Mouse (Mus musculus) cerebellum, adult 11-12 months (tissue): ENCODE measurements at regions not wholly inside any gene's neighbourhood (a gene's known extent, or its start where the extent isn't known, plus 50 kb on each side); places are given as distances from the start of the nearest gene placed in this dataset.

ENCODE experiments used
- DNase-seq: peaks from one replicate; pipeline ENCODE4 v3.0.0; 2022

- DNase-seq, result no peak
These were observed 105.2 kb downstream of the 1810010D01Rik start for GRCm38 (mm10) chr7:145102692-145103091.

GRCm38 (mm10) chr7:145102216-145102615 is 105.7 kb downstream of the 1810010D01Rik start:
- DNase-seq, result no peak

GRCm38 (mm10) chr7:145098335-145098734 is 109.6 kb downstream of the 1810010D01Rik start:
- no peak for DNase-seq

- DNase-seq, result no peak
These were observed 113.8 kb downstream of the 1810010D01Rik start for GRCm38 (mm10) chr7:145094134-145094526.

GRCm38 (mm10) chr7:145093417-145094133 is 114.3 kb downstream of the 1810010D01Rik start:
- DNase-seq, result no peak

GRCm38 (mm10) chr7:145092392-145093176 is 115.3 kb downstream of the 1810010D01Rik start:
- DNase-seq, result no peak

GRCm38 (mm10) chr7:145090849-145091248 is 117.1 kb downstream of the 1810010D01Rik start:
- DNase-seq, result no peak

GRCm38 (mm10) chr7:145089315-145089721 is 118.6 kb downstream of the 1810010D01Rik start:
- DNase-seq, result no peak

- no peak for DNase-seq
These were observed 119.3 kb downstream of the 1810010D01Rik start for GRCm38 (mm10) chr7:145088655-145089054.

GRCm38 (mm10) chr7:145087790-145088189 is 120.1 kb downstream of the 1810010D01Rik start:
- no peak for DNase-seq

- no peak for DNase-seq
These were observed 124.8 kb downstream of the 1810010D01Rik start for GRCm38 (mm10) chr7:145082917-145083752.

- no peak for DNase-seq
These were observed 132.5 kb upstream of the Ccnd1 start for GRCm38 (mm10) chr7:145071996-145072790.

- no peak for DNase-seq
These were observed 131.8 kb upstream of the Ccnd1 start for GRCm38 (mm10) chr7:145071533-145071932.

GRCm38 (mm10) chr7:145067366-145067765 is 127.6 kb upstream of the Ccnd1 start:
- no peak for DNase-seq

- no peak for DNase-seq
These were observed 116.6 kb upstream of the Ccnd1 start for GRCm38 (mm10) chr7:145056320-145056719.

- no peak for DNase-seq
These were observed 111.9 kb upstream of the Ccnd1 start for GRCm38 (mm10) chr7:145051616-145052015.

GRCm38 (mm10) chr7:145050729-145051128 is 111.0 kb upstream of the Ccnd1 start:
- no peak for DNase-seq

GRCm38 (mm10) chr7:145048481-145048877 is 108.8 kb upstream of the Ccnd1 start:
- DNase-seq, result no peak

- DNase-seq, result no peak
These were observed 108.2 kb upstream of the Ccnd1 start for GRCm38 (mm10) chr7:145047771-145048480.

GRCm38 (mm10) chr7:145045230-145045629 is 105.5 kb upstream of the Ccnd1 start:
- no peak for DNase-seq

GRCm38 (mm10) chr7:145043455-145044149 is 103.9 kb upstream of the Ccnd1 start:
- no peak for DNase-seq
